Mouse (Mus musculus) gastrocnemius, adult 18-20 months (tissue): ENCODE measurements at regions not wholly inside any gene's neighbourhood (a gene's known extent, or its start where the extent isn't known, plus 50 kb on each side); places are given as distances from the start of the nearest gene placed in this dataset.

Experiments used
- DNase-seq: peaks from one replicate; pipeline ENCODE4 v3.0.0; 2021; ENCODE audit warnings: low spot score

- DNase-seq: no peak
Observed at GRCm38 (mm10) chr1:120667776-120668175, 65.6 kb downstream of the En1 start.

- DNase-seq: no peak
Observed at GRCm38 (mm10) chr1:120683532-120684245, 81.5 kb downstream of the En1 start.

GRCm38 (mm10) chr1:120685650-120686244 is 83.5 kb downstream of the En1 start:
- DNase-seq: peak; percentile 8

- DNase-seq: no peak
Observed at GRCm38 (mm10) chr1:120691571-120691970, 89.4 kb downstream of the En1 start.

- no peak for DNase-seq
Observed at GRCm38 (mm10) chr1:120698189-120698588, 96.0 kb downstream of the En1 start.

GRCm38 (mm10) chr1:120704201-120704600 is 102.0 kb downstream of the En1 start:
- DNase-seq: no peak

GRCm38 (mm10) chr1:120706011-120706410 is 103.8 kb downstream of the En1 start:
- DNase-seq: no peak

GRCm38 (mm10) chr1:120708511-120708910 is 106.3 kb downstream of the En1 start:
- no peak for DNase-seq

- no peak for DNase-seq
Observed at GRCm38 (mm10) chr1:120715105-120715877, 113.1 kb downstream of the En1 start.

GRCm38 (mm10) chr1:120726777-120727176 is 124.6 kb downstream of the En1 start:
- DNase-seq: no peak

- DNase-seq: no peak
Observed at GRCm38 (mm10) chr1:120727427-120727826, 125.2 kb downstream of the En1 start.

GRCm38 (mm10) chr1:120732003-120732402 is 129.8 kb downstream of the En1 start:
- DNase-seq: no peak

- no peak for DNase-seq
Observed at GRCm38 (mm10) chr1:120733683-120734082, 131.5 kb downstream of the En1 start.

GRCm38 (mm10) chr1:120734846-120735245 is 132.6 kb downstream of the En1 start:
- DNase-seq: no peak

- peak; percentile 28 for DNase-seq
Observed at GRCm38 (mm10) chr1:120739499-120739898, 137.3 kb downstream of the En1 start.

GRCm38 (mm10) chr1:120741091-120741740 is 139.0 kb downstream of the En1 start:
- DNase-seq: no peak

- no peak for DNase-seq
Observed at GRCm38 (mm10) chr1:120748963-120749362, 146.7 kb downstream of the En1 start.

GRCm38 (mm10) chr1:120753406-120753805 is 151.2 kb downstream of the En1 start:
- no peak for DNase-seq

GRCm38 (mm10) chr1:120754337-120754736 is 152.1 kb downstream of the En1 start:
- DNase-seq: peak; percentile 53

GRCm38 (mm10) chr1:120757283-120757821 is 155.1 kb downstream of the En1 start:
- DNase-seq: peak; percentile 77

- DNase-seq: peak; percentile 84
Observed at GRCm38 (mm10) chr1:120758172-120758571, 156.0 kb downstream of the En1 start.

GRCm38 (mm10) chr1:120758762-120759161 is 156.5 kb downstream of the En1 start:
- peak; percentile 52 for DNase-seq
